ENCODE assay signal across 9 mouse cellular contexts in genomic region chr14:21481231-21481630, GRCm38 (mm10). TPM values are rescaled to one million over a fixed set of nuclear protein-coding genes. Genes with fewer than 3 reads are reported as not detected.
DNase-seq lines count a peak whose midpoint lies in the region; ATAC-seq and TF ChIP-seq lines count a peak whose summit lies in the region.
"Had no signal": no experiment of that assay in that cellular context is flagged by ENCODE, and none has a peak within 500 bp of the region (broad histone marks: within the 10 kb centered on the region; RNA-seq: fewer than 3 reads in every experiment).

TSS of gene Kat6b (plus strand) at chr14:21481434.

- no peak for DNase-seq in heart, embryonic 10.5 days (ENCODE audit: low spot score)
- no peak for DNase-seq in limb, embryonic 10.5 days (ENCODE audit: low spot score)
- DNase-seq in ovary, postnatal 10 days (ENCODE audit: low spot score), result no peak
- DNase-seq in cerebellum, adult 8-10 months, result no peak
- DNase-seq in urinary bladder, postnatal 10 days (ENCODE audit: low spot score), result no peak

- no peak for TF ChIP-seq POLR2A in bone marrow, adult 2 months (IDR thresholded peaks at IDR 0.05; ENCODE audit: borderline replicate concordance, control insufficient read depth, low read depth, low read length)

- H3K27ac ChIP-seq in intestine, embryonic 15.5 days, result no peak within 1 kb of the TSS
- H3K27ac ChIP-seq in intestine, embryonic 16.5 days (ENCODE audit: low read length), result no peak within 1 kb of the TSS
- no peak within 1 kb of the TSS for H3K27ac ChIP-seq in bone marrow, adult 2 months (ENCODE audit: control insufficient read depth, insufficient read depth, low read depth, low read length, poor library complexity)
- H3K27ac ChIP-seq in heart, embryonic 10.5 days, result no peak within 1 kb of the TSS
- no peak within 1 kb of the TSS for H3K27ac ChIP-seq in limb, embryonic 10.5 days
- H3K27ac ChIP-seq: kidney, postnatal 0 days had no signal

- H3K4me2 ChIP-seq in intestine, embryonic 15.5 days (replicated peaks), result no peak within 1 kb of the TSS
- H3K4me2 ChIP-seq in intestine, embryonic 16.5 days (ENCODE audit: low read depth, low read length), result no peak within 1 kb of the TSS

- no peak for TF ChIP-seq CTCF in bone marrow, adult 2 months (IDR thresholded peaks at IDR 0.05; ENCODE audit: control insufficient read depth, insufficient read depth, low read length)

- H3K36me3 ChIP-seq in intestine, embryonic 15.5 days, result no peaks in the 10 kb centered on the region
- no peaks in the 10 kb centered on the region for H3K36me3 ChIP-seq in intestine, embryonic 16.5 days (ENCODE audit: control insufficient read depth, insufficient read depth, low read length)
- no peaks in the 10 kb centered on the region for H3K36me3 ChIP-seq in heart, embryonic 10.5 days
- H3K36me3 ChIP-seq in limb, embryonic 10.5 days, result no peaks in the 10 kb centered on the region

- ATAC-seq in intestine, embryonic 15.5 days, result no peak
- ATAC-seq in intestine, embryonic 16.5 days, result no peak

- H3K9me3 ChIP-seq in intestine, embryonic 15.5 days, result no peaks in the 10 kb centered on the region
- no peaks in the 10 kb centered on the region for H3K9me3 ChIP-seq in intestine, embryonic 16.5 days (ENCODE audit: control insufficient read depth, low read length)
- H3K9me3 ChIP-seq in heart, embryonic 10.5 days, result no peaks in the 10 kb centered on the region
- no peaks in the 10 kb centered on the region for H3K9me3 ChIP-seq in limb, embryonic 10.5 days (replicated peaks)

- no peak within 1 kb of the TSS for H3K9ac ChIP-seq in intestine, embryonic 15.5 days
- H3K9ac ChIP-seq in intestine, embryonic 16.5 days (ENCODE audit: low read depth, low read length), result no peak within 1 kb of the TSS

- H3K27me3 ChIP-seq in intestine, embryonic 15.5 days (replicated peaks), result no peaks in the 10 kb centered on the region
- no peaks in the 10 kb centered on the region for H3K27me3 ChIP-seq in intestine, embryonic 16.5 days (replicated peaks; ENCODE audit: control insufficient read depth, insufficient read depth, low read length)
- no peaks in the 10 kb centered on the region for H3K27me3 ChIP-seq in heart, embryonic 10.5 days (ENCODE audit: insufficient read depth, poor library complexity, severe bottlenecking)
- H3K27me3 ChIP-seq in limb, embryonic 10.5 days (ENCODE audit: low read depth, poor library complexity, severe bottlenecking), result no peaks in the 10 kb centered on the region

- H3K4me1 ChIP-seq in intestine, embryonic 15.5 days (replicated peaks), result no peaks in the 10 kb centered on the region
- 0 out of 2 replicates have a peak, but pooled peaks cover 4% of the 10 kb centered on the region for H3K4me1 ChIP-seq in intestine, embryonic 16.5 days (ENCODE audit: control insufficient read depth, insufficient read depth, low read length)
- no peaks in the 10 kb centered on the region for H3K4me1 ChIP-seq in bone marrow, adult 2 months (ENCODE audit: control insufficient read depth, insufficient read depth, low read length)
- H3K4me1 ChIP-seq in heart, embryonic 10.5 days, result no peaks in the 10 kb centered on the region
- H3K4me1 ChIP-seq in limb, embryonic 10.5 days, result no peaks in the 10 kb centered on the region

- H3K4me3 ChIP-seq in intestine, embryonic 15.5 days (replicated peaks), result no peak within 1 kb of the TSS
- no peak within 1 kb of the TSS for H3K4me3 ChIP-seq in intestine, embryonic 16.5 days (ENCODE audit: low read length)
- H3K4me3 ChIP-seq in bone marrow, adult 2 months (replicated peaks; ENCODE audit: control insufficient read depth, low read depth, low read length), result no peak within 1 kb of the TSS
- H3K4me3 ChIP-seq in heart, embryonic 10.5 days, result no peak within 1 kb of the TSS
- H3K4me3 ChIP-seq in limb, embryonic 10.5 days, result no peak within 1 kb of the TSS

- 90% methylated on average over 7 of the region's 7 CpGs for WGBS in intestine, embryonic 15.5 days
- WGBS in intestine, embryonic 16.5 days, result 95% methylated on average over 7 of the region's 7 CpGs
- WGBS in bone marrow, adult 2 months, result 88% methylated on average over 7 of the region's 7 CpGs
- 87% methylated on average over 7 of the region's 7 CpGs for WGBS in heart, embryonic 10.5 days
- 90% methylated on average over 7 of the region's 7 CpGs for WGBS in limb, embryonic 10.5 days

RNA-seq across cellular contexts. Expression of gene Kat6b, which starts in this region (rescaled TPM):
- polyA plus RNA-seq in intestine, embryonic 15.5 days (2015; fragmentation: Nextera tagmentation; extraction: Ambion mirVana), result 10.6 and 11.4 TPM in 2 replicates
- 7.1 and 8.0 TPM in 2 replicates for polyA plus RNA-seq in intestine, embryonic 16.5 days (2015; fragmentation: Nextera tagmentation; extraction: Ambion mirVana)
- 3.9 and 11.5 TPM in 2 replicates for polyA plus RNA-seq in bone marrow, adult 2 months (2011; ENCODE audit: insufficient read depth, insufficient read length, low replicate concordance, missing spikeins)
- 9.3 and 11.1 TPM in 2 replicates for polyA plus RNA-seq in heart, embryonic 10.5 days (2016; fragmentation: Nextera tagmentation; extraction: Ambion mirVana)
- 14.5 and 19.6 TPM in 2 replicates for polyA plus RNA-seq in limb, embryonic 10.5 days (2016; fragmentation: Nextera tagmentation; extraction: Ambion mirVana)
